9 mouse cellular contexts compared by ENCODE assay signal in the genomic region with DNA sequence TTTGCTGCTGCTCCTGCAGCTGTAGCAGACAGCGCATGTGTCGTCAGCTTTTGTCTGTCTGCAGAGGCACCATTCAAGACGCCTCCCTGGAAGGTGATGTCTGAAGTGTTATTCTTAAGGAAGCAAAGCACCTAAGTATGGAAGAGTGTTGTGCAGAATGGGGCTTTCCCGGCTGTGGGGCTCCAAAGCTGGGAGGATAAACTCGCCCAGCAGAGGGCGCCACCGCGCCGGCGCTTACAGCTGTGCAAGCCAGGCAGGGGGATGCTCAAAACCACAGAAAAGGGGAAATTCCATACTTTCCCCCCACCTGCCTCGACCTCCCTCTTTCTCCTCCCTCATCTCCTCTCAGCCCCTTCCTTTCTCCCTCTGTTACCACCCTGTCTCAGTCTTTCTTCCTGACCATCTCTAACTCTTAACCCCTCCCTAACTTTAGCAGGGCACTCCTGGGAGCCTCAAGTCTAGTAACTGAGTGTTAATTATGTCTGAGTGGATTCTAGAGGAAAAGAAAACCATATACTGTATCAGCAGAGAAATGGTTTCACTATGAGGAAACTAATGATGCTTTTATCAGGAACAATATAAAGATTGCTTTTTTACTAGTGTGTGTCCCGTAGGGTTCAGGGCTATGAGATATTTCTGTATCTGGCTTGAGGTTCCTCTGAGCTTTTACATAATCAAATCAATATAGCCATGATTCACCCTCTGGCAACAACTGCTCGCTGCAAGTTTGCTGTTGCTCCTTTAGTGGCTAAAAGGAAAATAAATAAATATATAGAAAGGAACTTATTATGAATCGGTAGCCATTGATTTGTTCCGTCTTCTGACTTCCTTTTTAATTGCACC.
DNase-seq lines count a peak whose midpoint lies in the region; ATAC-seq and TF ChIP-seq lines count a peak whose summit lies in the region.
"Had no signal": no experiment of that assay in that cellular context is flagged by ENCODE, and none has a peak within 500 bp of the region (broad histone marks: within the 10 kb centered on the region; RNA-seq: fewer than 3 reads in every experiment).

No protein-coding gene starts in this region.

- H3K9me3 ChIP-seq in forebrain, postnatal 0 days (ENCODE audit: low read length) = no peaks in the 10 kb centered on the region
- no peaks in the 10 kb centered on the region for H3K9me3 ChIP-seq in hindbrain, embryonic 12.5 days (replicated peaks)
- H3K9me3 ChIP-seq: heart, embryonic 13.5 days had no signal

- DNase-seq in R1 (ENCODE audit: low read depth, low spot score) = peak; percentile 57
- peak; percentile 34 to 70 for DNase-seq in cerebellum, adult 18-20 months
- DNase-seq in forebrain, postnatal 0 days = peak; percentile 81
- peak; percentile 86 to 88 for DNase-seq in layer of hippocampus, postnatal 10 days (ENCODE audit: low spot score in 2 of 2)
- peak; percentile 83 for DNase-seq in lung, postnatal 14 days
- peak; percentile 60 for DNase-seq in retina, postnatal 1 day
- DNase-seq in urinary bladder, postnatal 25 days (ENCODE audit: low spot score) = peak; percentile 80

- no peaks in the 10 kb centered on the region for H3K36me3 ChIP-seq in forebrain, postnatal 0 days (ENCODE audit: insufficient read depth)
- H3K36me3 ChIP-seq in hindbrain, embryonic 12.5 days = no peaks in the 10 kb centered on the region
- H3K36me3 ChIP-seq: heart, embryonic 13.5 days had no signal

- 22% methylated on average over 15 of the region's 15 CpGs for WGBS in forebrain, postnatal 0 days
- 24% methylated on average over 15 of the region's 15 CpGs for WGBS in hindbrain, embryonic 12.5 days

- 0 out of 2 replicates have a peak overlapping the region, but pooled peaks have one; percentile 8 for H3K4me2 ChIP-seq in forebrain, postnatal 0 days (ENCODE audit: low read depth)
- H3K4me2 ChIP-seq in hindbrain, embryonic 12.5 days (replicated peaks) = 0 out of 2 replicates have a peak overlapping the region, but pooled peaks have one; percentile 3
- H3K4me2 ChIP-seq: heart, embryonic 13.5 days had no signal

- H3K9ac ChIP-seq in forebrain, postnatal 0 days = no peak overlapping the region
- H3K9ac ChIP-seq in hindbrain, embryonic 12.5 days = no peak overlapping the region
- H3K9ac ChIP-seq: heart, embryonic 13.5 days had no signal

- TF ChIP-seq CTCF in forebrain, postnatal 0 days (IDR thresholded peaks at IDR 0.05; ENCODE audit: low read depth) = peak; percentile 82

- no peaks in the 10 kb centered on the region; the same call in 1 of the 2 replicates for H3K27me3 ChIP-seq in forebrain, postnatal 0 days (ENCODE audit: insufficient read depth, low read length)
- no peaks in the 10 kb centered on the region for H3K27me3 ChIP-seq in hindbrain, embryonic 12.5 days

- no peaks in the 10 kb centered on the region for H3K4me1 ChIP-seq in forebrain, postnatal 0 days (ENCODE audit: insufficient read depth)
- peaks cover 20% of the 10 kb centered on the region for H3K4me1 ChIP-seq in hindbrain, embryonic 12.5 days

- no peak overlapping the region for H3K27ac ChIP-seq in forebrain, postnatal 0 days (ENCODE audit: low read depth, low read length)
- H3K27ac ChIP-seq in hindbrain, embryonic 12.5 days = no peak overlapping the region
- H3K27ac ChIP-seq: heart, embryonic 13.5 days had no signal

- H3K4me3 ChIP-seq in forebrain, postnatal 0 days (ENCODE audit: low read depth, low read length) = no peak overlapping the region
- no peak overlapping the region for H3K4me3 ChIP-seq in hindbrain, embryonic 12.5 days
- H3K4me3 ChIP-seq: heart, embryonic 13.5 days had no signal

- peak; percentile 83 for ATAC-seq in forebrain, postnatal 0 days
- ATAC-seq in hindbrain, embryonic 12.5 days (ENCODE audit: low FRiP score) = peak; percentile 61; the same call in 1 of the 2 replicates
